Mouse (Mus musculus) limb, embryonic 14.5 days (tissue): ENCODE measurements around the gene Psg19. TPM values are rescaled to one million over a fixed set of nuclear protein-coding genes. Genes with fewer than 3 reads are reported as not detected.
"Not testable (repeated sequence)": the region's sequence is repeated elsewhere in the genome, so short reads cannot be mapped to it uniquely, and the experiment has no call there.

Source experiments
- ATAC-seq: fragments of 200-750 bp; cut with Nextera tagmentation; 2 replicates; pipeline ENCODE4 v1.8.0; 2017; ENCODE audit warnings: low read depth, moderate number of reproducible peaks, moderate TSS enrichment; ENCODE audit not compliant: low FRiP score
- DNase-seq: peaks from one replicate; pipeline ENCODE4 v3.0.0-alpha.2; 2015; ENCODE audit warnings: low spot score
- H3K27ac ChIP-seq: fragments of 300-500 bp; sonication (generic); replicated peaks from 2 replicates; pipeline ENCODE4 v1.5.1; 2014; ENCODE audit warnings: low read depth, mild to moderate bottlenecking, low read length, moderate library complexity, mixed read lengths
- H3K27me3 ChIP-seq: fragments of 300-500 bp; sonication (generic); 2 replicates; pipeline ENCODE4 v1.6.1; 2014; ENCODE audit warnings: low read length, mixed read lengths; ENCODE audit not compliant: control insufficient read depth, insufficient read depth
- H3K36me3 ChIP-seq: fragments of 300-500 bp; sonication (generic); 2 replicates; pipeline ENCODE4 v1.6.1; 2014; ENCODE audit warnings: mild to moderate bottlenecking, low read length, moderate library complexity, mixed read lengths; ENCODE audit not compliant: control insufficient read depth, insufficient read depth
- H3K4me1 ChIP-seq: fragments of 300-500 bp; sonication (generic); 2 replicates; pipeline ENCODE4 v1.6.1; 2014; ENCODE audit warnings: antibody characterized with exemption, low read length, mixed read lengths; ENCODE audit not compliant: control insufficient read depth, insufficient read depth
- H3K4me2 ChIP-seq: fragments of 300-500 bp; sonication (generic); replicated peaks from 2 replicates; pipeline ENCODE4 v1.6.1; 2014; ENCODE audit warnings: low read depth, mild to moderate bottlenecking, low read length, moderate library complexity; ENCODE audit not compliant: severe bottlenecking
- H3K4me3 ChIP-seq: fragments of 300-500 bp; sonication (generic); replicated peaks from 2 replicates; pipeline ENCODE4 v1.5.1; 2014; ENCODE audit warnings: low read length
- H3K9ac ChIP-seq: fragments of 300-500 bp; sonication (generic); 2 replicates; pipeline ENCODE4 v1.6.1; 2014; ENCODE audit warnings: mild to moderate bottlenecking, low read depth, low read length, moderate library complexity; ENCODE audit not compliant: severe bottlenecking
- H3K9me3 ChIP-seq: fragments of 300-500 bp; sonication (generic); 2 replicates; pipeline ENCODE4 v1.6.1; 2016; ENCODE audit warnings: low read length; ENCODE audit not compliant: control insufficient read depth
- POLR2A ChIP-seq: fragments of 200-500 bp; IDR thresholded peaks from 2 replicates; pipeline ENCODE4 v1.8.0; 2012; ENCODE audit warnings: inconsistent platforms, mild to moderate bottlenecking, moderate library complexity, borderline replicate concordance; ENCODE audit not compliant: insufficient read depth, insufficient read length; ENCODE audit errors: extremely low read depth
- WGBS: fragments of 180-500 bp; shearing (Covaris S2); extraction: QIAGEN DNeasy Blood & Tissue Kit; methylation state at CpG from one replicate; pipeline ENCODE4 v1.1.7; 2014; 5-methylcytosine and 5-hydroxymethylcytosine counted together
- polyA plus RNA-seq, 2 experiments: library from polyadenylated mRNA; depleted of rRNA in 1 of 2; stranded (reverse) in 1 of 2; unstranded in 1 of 2; fragments of >200 nt; fragmentation: Nextera tagmentation in 1 of 2; extraction: Ambion mirVana in 1 of 2; gene quantifications; 2 replicates each; pipeline versions ENCODE4 v1.2.1 to v1.2.3; 2012 to 2014

Psg19 gene
- polyA plus RNA-seq, 2 experiments: 0.25 TPM; not detected in 1

DNA sequence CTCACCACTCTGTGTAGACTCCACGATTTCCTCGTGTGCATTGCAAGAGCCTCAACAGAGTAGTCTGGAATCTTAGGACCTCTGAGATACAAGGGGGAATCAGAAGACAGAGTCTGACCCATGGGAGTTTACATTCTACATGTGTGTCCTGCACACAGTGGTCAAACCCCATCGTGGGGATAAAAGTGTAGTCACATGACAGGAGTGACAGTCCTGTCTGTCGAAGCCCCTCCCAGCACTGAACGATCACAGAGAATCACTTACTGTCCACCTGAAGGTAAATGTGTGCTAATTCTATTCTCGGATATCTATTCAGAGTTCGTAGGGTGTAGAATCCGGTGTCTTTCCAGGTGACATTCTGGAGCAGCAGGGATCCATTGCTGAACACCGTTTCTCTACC, 20.0 kb upstream of the Psg19 start:
- TF ChIP-seq POLR2A: no peak

DNA sequence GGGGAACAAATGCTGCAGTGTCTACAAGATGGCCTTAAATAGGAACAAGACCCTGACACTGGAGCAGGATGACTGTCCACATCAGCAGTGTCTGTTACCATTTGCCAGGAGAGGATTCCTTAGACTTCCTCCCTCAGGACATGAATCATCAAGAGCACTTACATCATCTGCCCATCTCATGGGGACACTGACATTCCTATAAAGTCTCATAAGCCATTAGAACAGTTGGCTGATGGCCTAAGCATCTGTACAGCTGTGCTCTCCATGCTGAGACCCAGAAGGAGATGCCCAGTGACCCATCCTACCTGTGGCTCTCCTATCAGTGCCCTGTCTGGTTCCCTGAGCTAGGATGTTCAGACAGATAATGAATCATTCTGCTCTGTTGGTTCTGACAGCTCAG, 5.2 kb upstream of the Psg19 start:
- H3K9ac ChIP-seq: no peak overlapping the region
- no peaks in the 10 kb centered on the region for H3K4me1 ChIP-seq
- no peaks in the 10 kb centered on the region for H3K9me3 ChIP-seq
- ATAC-seq (no peak), DNase-seq (no peak)
- no peak overlapping the region for H3K27ac ChIP-seq
- no peak for TF ChIP-seq POLR2A
- no peaks in the 10 kb centered on the region for H3K27me3 ChIP-seq
- no peak overlapping the region for H3K4me2 ChIP-seq
- H3K4me3 ChIP-seq: no peak overlapping the region
- no peaks in the 10 kb centered on the region for H3K36me3 ChIP-seq

More for the DNA sequence above, 20.0 kb upstream of the Psg19 start:
- Histone ChIP-seq H3K4me2 (no peak overlapping the region), H3K4me1 (no peaks in the 10 kb centered on the region), H3K4me3 (no peak overlapping the region), H3K27me3 (no peaks in the 10 kb centered on the region), H3K27ac (no peak overlapping the region), H3K9ac (no peak overlapping the region), H3K36me3 (no peaks in the 10 kb centered on the region), H3K9me3 (no peaks in the 10 kb centered on the region)
- ATAC-seq: no peak
- no peak for DNase-seq
- WGBS: 85% methylated on average over 9 of the region's 9 CpGs

DNA sequence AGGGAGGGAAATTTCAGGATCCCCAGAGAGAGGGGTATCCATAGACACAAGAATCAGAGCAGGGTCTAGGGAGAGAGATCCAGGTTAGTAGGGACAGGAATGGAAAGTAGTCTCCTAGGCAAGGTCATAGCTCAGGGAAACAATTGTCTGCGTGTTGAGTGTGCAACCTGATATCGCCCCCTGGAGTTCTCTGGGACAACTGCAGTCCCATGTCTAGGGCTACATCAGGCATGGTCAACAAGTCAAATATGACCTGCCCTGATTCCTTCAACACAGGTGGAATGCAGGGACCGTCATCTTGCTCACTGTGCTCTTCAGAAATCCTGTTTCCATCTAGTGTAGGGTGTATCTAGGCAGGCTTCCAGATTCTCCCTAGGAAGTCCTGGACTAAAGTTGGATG, 809 bp upstream of the Psg19 start:
- TF ChIP-seq POLR2A: no peak
- H3K9me3 ChIP-seq: no peaks in the 10 kb centered on the region
- no peak for DNase-seq

DNA sequence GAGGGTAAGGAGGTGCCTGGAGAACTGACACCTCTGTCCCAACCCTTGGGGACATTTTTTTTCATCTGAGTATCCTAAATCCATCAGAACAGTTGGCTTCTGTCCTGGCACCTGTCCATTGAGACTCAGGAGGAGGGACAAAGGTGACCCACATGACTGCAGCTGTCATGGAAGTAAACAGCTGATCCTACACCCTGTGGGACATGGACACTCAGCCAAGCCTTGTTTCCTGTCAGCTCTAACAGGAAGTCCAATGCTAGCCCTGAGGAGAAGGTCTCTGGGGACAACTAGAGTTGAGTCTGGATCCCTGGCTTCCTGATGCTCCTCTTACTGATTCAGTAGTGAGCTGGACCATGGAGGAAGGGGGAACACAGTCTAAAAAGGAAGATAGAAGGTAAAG, 7.6 kb downstream of the Psg19 start:
- DNase-seq, ATAC-seq, H3K4me2 ChIP-seq, H3K36me3 ChIP-seq, H3K4me1 ChIP-seq, H3K27ac ChIP-seq, H3K4me3 ChIP-seq, H3K9me3 ChIP-seq, H3K9ac ChIP-seq, H3K27me3 ChIP-seq: not testable (repeated sequence)

More for the DNA sequence above, 809 bp upstream of the Psg19 start:
- no peaks in the 10 kb centered on the region for H3K27me3 ChIP-seq
- no peaks in the 10 kb centered on the region for H3K4me1 ChIP-seq
- ATAC-seq: no peak
- H3K9ac ChIP-seq: no peak overlapping the region
- no peaks in the 10 kb centered on the region for H3K36me3 ChIP-seq
- no peak overlapping the region for H3K27ac ChIP-seq
- no peak overlapping the region for H3K4me2 ChIP-seq
- 35% methylated on average over 3 of the region's 3 CpGs for WGBS
- H3K4me3 ChIP-seq: no peak overlapping the region

DNA sequence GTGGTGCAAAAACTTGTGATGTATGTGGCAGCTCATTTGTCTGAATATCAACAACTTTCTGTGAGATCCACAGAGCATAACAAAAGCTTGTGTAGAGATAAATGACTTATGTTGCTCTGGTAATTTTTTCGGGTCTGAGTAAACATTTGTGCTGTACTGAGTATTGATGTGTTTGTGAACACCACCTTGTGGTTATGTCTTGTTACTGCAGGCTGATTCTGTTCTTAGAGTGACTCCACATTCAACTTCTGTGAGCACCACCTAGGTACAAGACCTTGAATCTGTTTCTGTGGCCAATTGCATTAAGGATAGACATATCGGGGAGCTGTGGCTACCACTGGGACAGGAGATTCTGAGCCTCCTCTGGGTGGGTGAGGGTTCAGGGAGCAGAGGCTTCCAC, 17.0 kb downstream of the Psg19 start:
- H3K36me3 ChIP-seq, H3K9me3 ChIP-seq, H3K4me2 ChIP-seq, H3K27me3 ChIP-seq, H3K4me3 ChIP-seq, H3K4me1 ChIP-seq, H3K9ac ChIP-seq, H3K27ac ChIP-seq, ATAC-seq, DNase-seq: not testable (repeated sequence)
- WGBS: 55% methylated on average over 2 of the region's 2 CpGs

DNA sequence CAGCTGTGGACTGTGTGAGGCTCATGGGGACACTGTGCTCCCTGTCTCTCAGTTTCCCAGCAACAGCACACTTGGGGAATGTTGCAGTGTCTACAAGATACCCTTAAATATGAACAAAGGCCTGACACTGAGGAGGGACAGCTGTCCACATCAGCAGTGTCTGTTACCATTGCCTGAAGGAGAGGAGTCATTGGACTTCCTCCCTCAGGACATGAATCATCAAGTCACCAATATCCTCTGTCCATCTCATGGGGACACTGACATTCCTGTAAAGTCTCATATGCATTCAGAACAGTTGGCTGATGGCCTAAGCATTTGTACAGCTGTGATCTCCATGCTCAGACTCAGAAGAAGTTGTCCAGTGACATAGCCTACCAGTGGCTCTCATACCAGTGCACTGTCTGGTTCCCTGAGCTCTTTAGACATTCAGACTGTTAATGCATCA, 19.0 kb downstream of the Psg19 start:
- no peak overlapping the region for H3K27ac ChIP-seq
- no peaks in the 10 kb centered on the region for H3K9me3 ChIP-seq
- H3K36me3 ChIP-seq: no peaks in the 10 kb centered on the region
- no peak overlapping the region for H3K4me3 ChIP-seq
- ATAC-seq: no peak
- no peaks in the 10 kb centered on the region for H3K4me1 ChIP-seq
- no peak overlapping the region for H3K9ac ChIP-seq
- no peak for TF ChIP-seq POLR2A
- no peak for DNase-seq
- H3K4me2 ChIP-seq: no peak overlapping the region
- no peaks in the 10 kb centered on the region for H3K27me3 ChIP-seq

DNA sequence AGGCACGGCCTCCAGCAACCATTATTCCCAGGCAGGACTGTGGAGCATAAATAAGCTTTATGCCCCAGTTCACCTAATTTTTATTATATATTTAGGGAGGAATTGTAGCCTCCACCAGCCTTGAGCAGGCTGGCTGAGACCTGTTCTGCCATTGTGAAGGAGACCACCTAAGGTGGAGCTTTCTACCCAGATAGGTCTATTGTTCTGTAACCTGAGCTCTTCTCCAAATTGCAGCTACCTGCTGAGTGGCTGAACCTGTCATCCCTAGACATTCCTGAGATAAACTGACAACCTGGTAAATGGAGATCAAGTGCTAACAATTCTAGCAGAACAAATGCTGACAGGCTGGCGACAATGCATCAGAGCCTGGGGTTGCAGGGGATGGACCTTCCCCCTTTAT, 35.4 kb downstream of the Psg19 start:
- H3K4me3 ChIP-seq, H3K4me1 ChIP-seq, DNase-seq, H3K27ac ChIP-seq, H3K9ac ChIP-seq, H3K4me2 ChIP-seq, H3K9me3 ChIP-seq, H3K36me3 ChIP-seq, H3K27me3 ChIP-seq, ATAC-seq: not testable (repeated sequence)
- whole genome bisulfite sequencing: 43% methylated on average over 1 of the region's 2 CpGs

DNA sequence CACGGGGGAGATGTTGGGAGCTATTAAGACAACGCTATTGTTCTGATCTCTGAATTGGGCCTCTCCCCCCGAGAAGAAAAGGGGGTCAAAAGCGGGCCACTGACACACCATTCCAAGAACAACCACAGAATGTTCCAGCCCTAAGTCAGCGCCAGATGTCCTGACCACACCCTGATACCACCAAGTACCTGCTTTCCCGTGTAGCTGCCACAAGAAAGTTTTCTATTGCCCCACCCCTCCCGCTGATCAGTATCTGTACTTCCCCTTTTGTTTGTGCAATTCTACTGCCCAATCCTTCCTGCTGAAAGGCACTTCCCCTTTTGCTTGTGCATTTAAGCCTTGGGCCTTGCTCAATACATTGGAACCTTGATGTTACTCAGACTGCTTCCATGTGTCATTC, 38.2 kb downstream of the Psg19 start:
- not testable (repeated sequence) for H3K27me3 ChIP-seq, DNase-seq, ATAC-seq, H3K4me1 ChIP-seq, H3K4me2 ChIP-seq, H3K9ac ChIP-seq, H3K9me3 ChIP-seq, H3K4me3 ChIP-seq, H3K27ac ChIP-seq, H3K36me3 ChIP-seq
- WGBS: 86% methylated on average over 7 of the region's 7 CpGs
